Mouse (Mus musculus): Measurements from ENCODE around the gene Chic1. TPM values are rescaled to one million over a fixed set of nuclear protein-coding genes. Genes with fewer than 3 reads are reported as not detected.

Chic1 gene
- polyA plus RNA-seq, 1 experiment from 2014 or later, result 2.8 TPM

- Histone ChIP-seq H3K4me1 (no peaks in the 10 kb centered on the region), H3K4me3 (no peak overlapping the region), H3K27me3 (replicated peaks) (peaks cover 84% of the 10 kb centered on the region), H3K9me3 (no peaks in the 10 kb centered on the region), H3K9ac (no peak overlapping the region), H3K27ac (replicated peaks) (no peak overlapping the region), H3K4me2 (no peak overlapping the region), H3K36me3 (no peaks in the 10 kb centered on the region)
- 66% methylated on average over 7 of the region's 7 CpGs for WGBS
- no peak for ATAC-seq (ENCODE audit: extremely low read depth, insufficient number of reproducible peaks, low FRiP score, low TSS enrichment)
These were observed 76.0 kb downstream of the Chic1 start for GRCm38 (mm10) chrX:103432293-103432692.

- 15% methylated on average over 8 of the region's 9 CpGs for WGBS
- Histone ChIP-seq H3K27ac (replicated peaks) (no peak overlapping the region), H3K4me1 (no peaks in the 10 kb centered on the region), H3K9me3 (no peaks in the 10 kb centered on the region), H3K4me2 (no peak overlapping the region), H3K9ac (no peak overlapping the region), H3K4me3 (no peak overlapping the region), H3K36me3 (no peaks in the 10 kb centered on the region), H3K27me3 (replicated peaks) (peaks cover 78% of the 10 kb centered on the region)
- no peak for ATAC-seq (ENCODE audit: extremely low read depth, insufficient number of reproducible peaks, low FRiP score, low TSS enrichment)
These were observed 81.7 kb downstream of the Chic1 start for GRCm38 (mm10) chrX:103438023-103438422.

- no peak for ATAC-seq (ENCODE audit: extremely low read depth, insufficient number of reproducible peaks, low FRiP score, low TSS enrichment)
- Histone ChIP-seq H3K27ac (replicated peaks) (no peak overlapping the region), H3K9ac (no peak overlapping the region), H3K27me3 (replicated peaks) (peaks cover 76% of the 10 kb centered on the region), H3K4me2 (no peak overlapping the region), H3K36me3 (no peaks in the 10 kb centered on the region), H3K9me3 (no peaks in the 10 kb centered on the region), H3K4me3 (no peak overlapping the region), H3K4me1 (no peaks in the 10 kb centered on the region)
- WGBS, result 0% methylated on average over 1 of the region's 1 CpGs
These were observed 84.5 kb downstream of the Chic1 start for GRCm38 (mm10) chrX:103440803-103441202.

- Histone ChIP-seq H3K4me1 (no peaks in the 10 kb centered on the region), H3K27ac (replicated peaks) (no peak overlapping the region), H3K9me3 (no peaks in the 10 kb centered on the region), H3K27me3 (replicated peaks) (peaks cover 73% of the 10 kb centered on the region), H3K4me2 (no peak overlapping the region), H3K4me3 (no peak overlapping the region), H3K36me3 (no peaks in the 10 kb centered on the region), H3K9ac (no peak overlapping the region)
- WGBS, result 32% methylated on average over 7 of the region's 7 CpGs
- no peak for ATAC-seq (ENCODE audit: extremely low read depth, insufficient number of reproducible peaks, low FRiP score, low TSS enrichment)
These were observed 87.5 kb downstream of the Chic1 start for GRCm38 (mm10) chrX:103443755-103444154.

Other genes starting within 250 kb of the Chic1 start
- 0.83 and 0.98 TPM in 2 replicates for gene Nap1l2, start 169.8 kb upstream of the Chic1 start, polyA plus RNA-seq (2015; fragmentation: Nextera tagmentation; extraction: Ambion mirVana)
- not detected in 2 replicates for gene Cdx4, start 35.1 kb upstream of the Chic1 start, polyA plus RNA-seq (2015; fragmentation: Nextera tagmentation; extraction: Ambion mirVana)
- not detected in 2 replicates for gene Tsx, start 58.0 kb downstream of the Chic1 start, polyA plus RNA-seq (2015; fragmentation: Nextera tagmentation; extraction: Ambion mirVana)
- not detected in 2 replicates for gene Gm26992, start 65.5 kb downstream of the Chic1 start, polyA plus RNA-seq (2015; fragmentation: Nextera tagmentation; extraction: Ambion mirVana)